Mouse (Mus musculus) ES-CJ7 (cell line): ENCODE measurements around the gene Ranbp17.
"Not testable (repeated sequence)": the region's sequence is repeated elsewhere in the genome, so short reads cannot be mapped to it uniquely, and the experiment has no call there.

Experiments used
- DNase-seq: peaks from one replicate; pipeline ENCODE4 v3.0.0; 2011; ENCODE audit warnings: low read depth, low spot score

The Ranbp17 gene

GRCm38 (mm10) chr11:33513376-33513991, at the start of gene Ranbp17:
Gene Ranbp17, minus strand, starts transcription at chr11:33513746.
- DNase-seq = peak; percentile 86

GRCm38 (mm10) chr11:33554123-33554522, 40.6 kb upstream of the Ranbp17 start:
- peak; percentile 88 for DNase-seq

GRCm38 (mm10) chr11:33550861-33551560, 37.5 kb upstream of the Ranbp17 start:
- peak; percentile 88 for DNase-seq

- no peak for DNase-seq
Observed at GRCm38 (mm10) chr11:33547386-33547785, 33.8 kb upstream of the Ranbp17 start.

GRCm38 (mm10) chr11:33544945-33545344, 31.4 kb upstream of the Ranbp17 start:
- DNase-seq = peak; percentile 54

GRCm38 (mm10) chr11:33544121-33544520, 30.6 kb upstream of the Ranbp17 start:
- peak; percentile 98 for DNase-seq

GRCm38 (mm10) chr11:33537390-33538125, 24.0 kb upstream of the Ranbp17 start:
- peak; percentile 99 for DNase-seq

- DNase-seq = peak; percentile 72
Observed at GRCm38 (mm10) chr11:33536636-33537035, 23.1 kb upstream of the Ranbp17 start.

- DNase-seq = peak; percentile 92
Observed at GRCm38 (mm10) chr11:33534541-33534940, 21.0 kb upstream of the Ranbp17 start.

GRCm38 (mm10) chr11:33533577-33533976, 20.0 kb upstream of the Ranbp17 start:
- peak; percentile 96 for DNase-seq

GRCm38 (mm10) chr11:33529576-33529975, 16.0 kb upstream of the Ranbp17 start:
- peak; percentile 87 for DNase-seq

- peak; percentile 98 for DNase-seq
Observed at GRCm38 (mm10) chr11:33512854-33513375, 631 bp downstream of the Ranbp17 start.

GRCm38 (mm10) chr11:33509401-33509800, 4.1 kb downstream of the Ranbp17 start:
- DNase-seq = peak; percentile 54

- DNase-seq = no peak
Observed at GRCm38 (mm10) chr11:33485746-33486145, 27.8 kb downstream of the Ranbp17 start.

GRCm38 (mm10) chr11:33480410-33480809, 33.1 kb downstream of the Ranbp17 start:
- no peak for DNase-seq

GRCm38 (mm10) chr11:33479209-33479608, 34.3 kb downstream of the Ranbp17 start:
- DNase-seq = no peak

- no peak for DNase-seq
Observed at GRCm38 (mm10) chr11:33476634-33477033, 36.9 kb downstream of the Ranbp17 start.

GRCm38 (mm10) chr11:33461172-33461571, 52.4 kb downstream of the Ranbp17 start:
- DNase-seq = no peak

GRCm38 (mm10) chr11:33454069-33454468, 59.5 kb downstream of the Ranbp17 start:
- no peak for DNase-seq

GRCm38 (mm10) chr11:33433813-33434212, 79.7 kb downstream of the Ranbp17 start:
- DNase-seq = no peak

- not testable (repeated sequence) for DNase-seq
Observed at GRCm38 (mm10) chr11:33428238-33428637, 85.3 kb downstream of the Ranbp17 start.

GRCm38 (mm10) chr11:33427789-33428188, 85.8 kb downstream of the Ranbp17 start:
- not testable (repeated sequence) for DNase-seq
